Comparison of ENCODE assay signal across 35 mouse cellular contexts in the genomic region with DNA sequence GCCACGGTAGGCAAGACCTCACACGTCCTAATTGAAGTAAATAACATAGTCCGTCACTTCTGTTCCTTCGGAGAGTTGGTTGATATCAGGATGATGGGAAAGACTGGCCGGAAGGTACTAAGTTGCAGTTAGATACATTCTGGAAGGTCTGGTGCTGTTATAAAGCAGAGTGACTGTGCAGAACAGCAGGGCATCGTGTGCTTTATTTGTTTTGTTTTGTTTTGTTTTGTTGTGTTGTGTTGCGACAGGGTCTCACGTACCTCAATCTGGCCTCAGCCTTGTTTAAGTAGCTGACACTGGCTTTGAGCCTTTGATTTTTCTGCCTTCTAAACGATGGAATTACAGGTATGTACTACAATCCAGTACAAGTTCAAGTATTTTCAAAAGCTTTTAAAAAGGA. TPM values are rescaled to one million over a fixed set of nuclear protein-coding genes. Genes with fewer than 3 reads are reported as not detected.
"Had no signal": no experiment of that assay in that cellular context is flagged by ENCODE, and none has a peak within 500 bp of the region (broad histone marks: within the 10 kb centered on the region; RNA-seq: fewer than 3 reads in every experiment).

No protein-coding gene starts in this region.

- H3K4me3 ChIP-seq: left cerebral cortex, adult 2 months; limb, embryonic 10.5 days; limb, embryonic 12.5 days; limb, embryonic 13.5 days; limb, embryonic 15.5 days; liver, embryonic 12.5 days; liver, embryonic 13.5 days; liver, embryonic 15.5 days; lung, embryonic 15.5 days; megakaryocyte, embryonic 14.5 days; midbrain, embryonic 10.5 days; midbrain, embryonic 12.5 days; midbrain, embryonic 13.5 days; midbrain, embryonic 15.5 days; myocyte; neural tube, embryonic 12.5 days had no signal

- H3K9me3 ChIP-seq: limb, embryonic 10.5 days; limb, embryonic 12.5 days; limb, embryonic 13.5 days; limb, embryonic 15.5 days; liver, embryonic 12.5 days; liver, embryonic 13.5 days; liver, embryonic 15.5 days; lung, embryonic 15.5 days; midbrain, embryonic 10.5 days; midbrain, embryonic 12.5 days; midbrain, embryonic 13.5 days; midbrain, embryonic 15.5 days; neural tube, embryonic 12.5 days had no signal

- H3K27ac ChIP-seq: left cerebral cortex, adult 2 months; limb, embryonic 10.5 days; limb, embryonic 12.5 days; limb, embryonic 13.5 days; limb, embryonic 15.5 days; liver, embryonic 12.5 days; liver, embryonic 13.5 days; liver, embryonic 14.5 days; liver, embryonic 15.5 days; lung, embryonic 15.5 days; macrophage; midbrain, embryonic 10.5 days; midbrain, embryonic 12.5 days; midbrain, embryonic 13.5 days; midbrain, embryonic 15.5 days; neural tube, embryonic 12.5 days had no signal

- DNase-seq: left cerebral cortex, postnatal 4 days; liver, embryonic 13.5 days; liver, postnatal 0 days; lung, adult 18-20 months had no signal

- H3K27me3 ChIP-seq: limb, embryonic 12.5 days; limb, embryonic 13.5 days; limb, embryonic 15.5 days; liver, embryonic 12.5 days; liver, embryonic 13.5 days; liver, embryonic 15.5 days; lung, embryonic 15.5 days; megakaryocyte, embryonic 14.5 days; midbrain, embryonic 13.5 days; midbrain, embryonic 15.5 days; neural tube, embryonic 12.5 days had no signal

- H3K9ac ChIP-seq: limb, embryonic 12.5 days; limb, embryonic 13.5 days; limb, embryonic 15.5 days; liver, embryonic 12.5 days; liver, embryonic 13.5 days; liver, embryonic 14.5 days; liver, embryonic 15.5 days; liver, postnatal 0 days; lung, embryonic 14.5 days; lung, embryonic 15.5 days; midbrain, embryonic 12.5 days; midbrain, embryonic 13.5 days; midbrain, embryonic 15.5 days; neural tube, embryonic 12.5 days had no signal

- H3K4me1 ChIP-seq: limb, embryonic 12.5 days; limb, embryonic 15.5 days; liver, embryonic 12.5 days; liver, embryonic 13.5 days; liver, embryonic 15.5 days; lung, embryonic 15.5 days; megakaryocyte, embryonic 14.5 days; midbrain, embryonic 13.5 days; midbrain, embryonic 15.5 days; neural tube, embryonic 12.5 days had no signal

- H3K36me3 ChIP-seq: limb, embryonic 10.5 days; limb, embryonic 12.5 days; limb, embryonic 13.5 days; limb, embryonic 15.5 days; liver, embryonic 12.5 days; liver, embryonic 13.5 days; liver, embryonic 15.5 days; lung, embryonic 15.5 days; midbrain, embryonic 10.5 days; midbrain, embryonic 12.5 days; midbrain, embryonic 13.5 days; midbrain, embryonic 15.5 days; neural tube, embryonic 12.5 days had no signal

- ATAC-seq: liver, embryonic 12.5 days; liver, postnatal 0 days; lung, postnatal 0 days; midbrain, embryonic 13.5 days; midbrain, embryonic 15.5 days; midbrain, embryonic 16.5 days had no signal

- H3K4me2 ChIP-seq: limb, embryonic 12.5 days; limb, embryonic 13.5 days; limb, embryonic 15.5 days; liver, embryonic 11.5 days; liver, embryonic 12.5 days; liver, embryonic 13.5 days; liver, embryonic 15.5 days; lung, embryonic 14.5 days; lung, embryonic 15.5 days; midbrain, embryonic 12.5 days; midbrain, embryonic 13.5 days; midbrain, embryonic 15.5 days; neural tube, embryonic 12.5 days had no signal

RNA-seq across cellular contexts. Expression of a gene that starts 26.0 kb away (rescaled TPM):
- total RNA-seq: left cerebral cortex, postnatal 10 days; left cerebral cortex, postnatal 36 days; left cerebral cortex, postnatal 4 days; megakaryocyte progenitor cell, adult 5-6 weeks; megakaryocyte, adult 5-6 weeks; megakaryocyte-erythroid progenitor cell, adult 5-6 weeks; monocyte, adult 5-6 weeks had no signal
- polyA plus RNA-seq: limb, embryonic 10.5 days; limb, embryonic 11.5 days; limb, embryonic 12.5 days; limb, embryonic 13.5 days; limb, embryonic 15.5 days; liver, embryonic 11.5 days; liver, embryonic 12.5 days; liver, embryonic 13.5 days; liver, embryonic 14.5 days; liver, embryonic 15.5 days; liver, embryonic 16.5 days; liver, postnatal 0 days; lung, embryonic 14.5 days; lung, embryonic 15.5 days; lung, embryonic 16.5 days; lung, postnatal 0 days; macrophage; midbrain, embryonic 10.5 days; midbrain, embryonic 12.5 days; midbrain, embryonic 13.5 days; midbrain, embryonic 15.5 days; myocyte; neural tube, embryonic 11.5 days had no signal
